Mouse (Mus musculus) brain, adult 10 weeks (tissue): Measurements from ENCODE around the gene Ssx9. TPM values are rescaled to one million over a fixed set of nuclear protein-coding genes. Genes with fewer than 3 reads are reported as not detected.

ENCODE experiments used
- polyA plus RNA-seq: library from polyadenylated mRNA; stranded (reverse); fragments of 350-450 nt; fragmentation: Illumina TruSeq; extraction: RNeasy Lipid Tissue Mini Kit (QIAGEN cat#74804); gene quantifications from one replicate; pipeline ENCODE4 v1.2.3, GENCODE M21; 2015; ENCODE audit warnings: low read depth, low replicate concordance

The Ssx9 gene
- not detected for polyA plus RNA-seq

DNA sequence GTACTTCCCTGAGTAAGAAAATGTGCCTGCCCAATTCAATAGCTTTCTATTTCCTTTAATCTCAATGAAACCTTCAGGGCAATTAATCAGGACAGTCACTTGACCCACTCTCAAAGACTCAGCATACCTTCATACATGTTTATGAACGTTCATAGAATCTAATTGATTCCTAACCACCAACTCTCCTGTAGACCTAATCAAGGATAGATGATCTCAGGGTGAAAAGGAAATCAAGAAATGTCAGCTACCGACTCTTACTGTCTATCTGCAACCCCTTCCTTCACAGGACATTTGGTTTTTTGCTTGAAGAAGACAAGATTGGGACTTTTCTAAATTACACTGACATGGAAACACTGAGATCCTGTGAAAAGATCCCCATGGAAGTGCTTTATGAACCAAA is at the start of gene Ssx9:
Gene Ssx9 (plus strand): TSS at position 301 of the 400 bp plus-strand sequence.

DNA sequence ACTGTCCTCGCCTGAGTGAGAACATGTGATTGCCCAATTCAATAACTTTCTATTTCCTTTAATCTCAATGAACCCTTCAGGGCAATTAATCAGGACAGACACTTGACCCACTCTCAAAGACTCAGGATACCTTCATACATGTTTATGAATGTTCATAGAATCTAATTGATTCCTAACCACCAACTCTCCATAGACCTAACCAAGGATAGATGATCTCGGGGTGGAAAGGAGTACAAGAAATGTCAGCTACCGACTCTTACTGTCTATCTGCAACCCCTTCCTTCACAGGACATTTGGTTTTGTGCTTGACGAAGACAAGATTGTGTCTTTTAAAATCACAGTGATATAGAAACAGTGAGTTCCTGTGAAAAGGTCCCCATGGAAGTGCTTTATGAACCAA is 55.2 kb downstream of the Ssx9 start, which contains the start of gene Ssxb5:
Gene Ssxb5 (plus strand): TSS at position 301 of the 400 bp plus-strand sequence.

Other genes starting within 250 kb of the Ssx9 start
- not detected for gene Gm14459, start 223.5 kb upstream of the Ssx9 start, polyA plus RNA-seq
- gene Ssxb6, start 200.2 kb upstream of the Ssx9 start, polyA plus RNA-seq: not detected
- not detected for gene Ssxb3, start 156.6 kb upstream of the Ssx9 start, polyA plus RNA-seq
- gene Ssxb8, start 57.6 kb upstream of the Ssx9 start, polyA plus RNA-seq: not detected
- gene Ssxb5, start 55.3 kb downstream of the Ssx9 start, polyA plus RNA-seq: not detected
- gene Gm6592, start 95.6 kb downstream of the Ssx9 start, polyA plus RNA-seq: not detected
- gene Gm5751, start 125.8 kb downstream of the Ssx9 start, polyA plus RNA-seq: not detected
- 33.5 TPM for gene B630019K06Rik, start 143.9 kb downstream of the Ssx9 start, polyA plus RNA-seq
- gene Fthl17b, start 214.5 kb downstream of the Ssx9 start, polyA plus RNA-seq: not detected
- not detected for gene Fthl17c, start 228.1 kb downstream of the Ssx9 start, polyA plus RNA-seq
- not detected for gene Fthl17d, start 238.3 kb downstream of the Ssx9 start, polyA plus RNA-seq